Mouse (Mus musculus) embryonic facial prominence, embryonic 10.5 days (tissue): ENCODE measurements around the gene Bend5. TPM values are rescaled to one million over a fixed set of nuclear protein-coding genes. Genes with fewer than 3 reads are reported as not detected.

Experiments
- DNase-seq: peaks from one replicate; pipeline ENCODE4 v3.0.0-alpha.2; 2017; ENCODE audit warnings: low spot score
- H3K27ac ChIP-seq: fragments of 300-500 bp; sonication (generic); replicated peaks from 2 replicates; pipeline ENCODE4 v1.5.1; 2016; ENCODE audit warnings: mild to moderate bottlenecking
- H3K27me3 ChIP-seq: fragments of 300-500 bp; sonication (generic); replicated peaks from 2 replicates; pipeline ENCODE4 v1.6.1; 2016; ENCODE audit warnings: low read depth, mild to moderate bottlenecking; ENCODE audit not compliant: poor library complexity, severe bottlenecking
- H3K36me3 ChIP-seq: fragments of 300-500 bp; sonication (generic); replicated peaks from 2 replicates; pipeline ENCODE4 v1.6.1; 2016; ENCODE audit warnings: mild to moderate bottlenecking, moderate library complexity
- H3K4me1 ChIP-seq: fragments of 300-500 bp; sonication (generic); 2 replicates; pipeline ENCODE4 v1.6.1; 2016
- H3K4me3 ChIP-seq: fragments of 300-500 bp; sonication (generic); 2 replicates; pipeline ENCODE4 v1.5.1; 2016; ENCODE audit warnings: mild to moderate bottlenecking, moderate library complexity
- H3K9me3 ChIP-seq: fragments of 300-500 bp; sonication (generic); 2 replicates; pipeline ENCODE4 v1.6.1; 2016; ENCODE audit warnings: mild to moderate bottlenecking
- WGBS: fragments of 180-500 bp; shearing (Covaris S2); methylation state at CpG from one replicate; pipeline ENCODE4 v1.1.7; 2016; 5-methylcytosine and 5-hydroxymethylcytosine counted together
- polyA plus RNA-seq: library from polyadenylated mRNA; unstranded; fragments of >200 nt; fragmentation: Nextera tagmentation; extraction: Ambion mirVana; gene quantifications from 2 replicates; pipeline ENCODE4 v1.2.1, GENCODE M21; 2016

The Bend5 gene
- polyA plus RNA-seq, 1 experiment from 2014 or later, result 35.8 TPM

- no peaks in the 10 kb centered on the region for H3K27me3 ChIP-seq
- H3K36me3 ChIP-seq, result no peaks in the 10 kb centered on the region
- no peak overlapping the region for H3K27ac ChIP-seq
- no peaks in the 10 kb centered on the region for H3K9me3 ChIP-seq
- DNase-seq, result no peak
- H3K4me3 ChIP-seq, result no peak overlapping the region
- 86% methylated on average over 2 of the region's 2 CpGs for WGBS
- H3K4me1 ChIP-seq, result 0 out of 2 replicates have a peak, but pooled peaks cover 3% of the 10 kb centered on the region
These were observed 55.0 kb downstream of the Bend5 start for GRCm38 (mm10) chr4:111469847-111470246.

GRCm38 (mm10) chr4:111471726-111472125 lies 56.9 kb downstream of the Bend5 start:
- no peaks in the 10 kb centered on the region for H3K36me3 ChIP-seq
- no peak overlapping the region for H3K4me3 ChIP-seq
- DNase-seq, result no peak
- H3K9me3 ChIP-seq, result no peaks in the 10 kb centered on the region
- no peak overlapping the region for H3K27ac ChIP-seq
- 0 out of 2 replicates have a peak, but pooled peaks cover 6% of the 10 kb centered on the region for H3K4me1 ChIP-seq
- H3K27me3 ChIP-seq, result no peaks in the 10 kb centered on the region
- whole genome bisulfite sequencing, result 82% methylated on average over 3 of the region's 3 CpGs

GRCm38 (mm10) chr4:111472511-111472910 lies 57.7 kb downstream of the Bend5 start:
- 69% methylated on average over 3 of the region's 3 CpGs for WGBS

GRCm38 (mm10) chr4:111473014-111473413 lies 58.2 kb downstream of the Bend5 start:
- H3K27ac ChIP-seq, result no peak overlapping the region
- H3K36me3 ChIP-seq, result no peaks in the 10 kb centered on the region
- no peaks in the 10 kb centered on the region for H3K27me3 ChIP-seq
- 0 out of 2 replicates have a peak, but pooled peaks cover 9% of the 10 kb centered on the region for H3K4me1 ChIP-seq
- DNase-seq, result no peak
- no peak overlapping the region for H3K4me3 ChIP-seq
- no peaks in the 10 kb centered on the region for H3K9me3 ChIP-seq
- 84% methylated on average over 1 of the region's 1 CpGs for WGBS

More at GRCm38 (mm10) chr4:111472511-111472910, 57.7 kb downstream of the Bend5 start:
- DNase-seq, result no peak
- Histone ChIP-seq H3K36me3 (no peaks in the 10 kb centered on the region), H3K27ac (no peak overlapping the region), H3K27me3 (no peaks in the 10 kb centered on the region), H3K9me3 (no peaks in the 10 kb centered on the region), H3K4me3 (no peak overlapping the region), H3K4me1 (0 out of 2 replicates have a peak, but pooled peaks cover 6% of the 10 kb centered on the region)

GRCm38 (mm10) chr4:111475374-111475971 lies 60.7 kb downstream of the Bend5 start:
- no peak overlapping the region for H3K4me3 ChIP-seq
- DNase-seq, result no peak
- no peaks in the 10 kb centered on the region for H3K9me3 ChIP-seq
- peaks cover 4% of the 10 kb centered on the region; the same call in 1 of the 2 replicates for H3K27me3 ChIP-seq
- WGBS, result 70% methylated on average over 10 of the region's 10 CpGs
- H3K4me1 ChIP-seq, result 0 out of 2 replicates have a peak, but pooled peaks cover 13% of the 10 kb centered on the region
- no peak overlapping the region for H3K27ac ChIP-seq
- H3K36me3 ChIP-seq, result no peaks in the 10 kb centered on the region

GRCm38 (mm10) chr4:111477507-111477906 lies 62.7 kb downstream of the Bend5 start:
- no peaks in the 10 kb centered on the region for H3K9me3 ChIP-seq
- no peak overlapping the region for H3K4me3 ChIP-seq
- H3K4me1 ChIP-seq, result 0 out of 2 replicates have a peak, but pooled peaks cover 13% of the 10 kb centered on the region
- WGBS, result 34% methylated on average over 4 of the region's 4 CpGs
- H3K27ac ChIP-seq, result no peak overlapping the region
- peaks cover 4% of the 10 kb centered on the region; the same call in 1 of the 2 replicates for H3K27me3 ChIP-seq
- H3K36me3 ChIP-seq, result no peaks in the 10 kb centered on the region
- DNase-seq, result no peak

GRCm38 (mm10) chr4:111483499-111483898 lies 68.7 kb downstream of the Bend5 start:
- H3K27me3 ChIP-seq, result peaks cover 4% of the 10 kb centered on the region; the same call in 1 of the 2 replicates
- 90% methylated on average over 5 of the region's 5 CpGs for WGBS

GRCm38 (mm10) chr4:111485189-111485588 lies 70.4 kb downstream of the Bend5 start:
- Histone ChIP-seq H3K27ac (peak overlapping the region; percentile 5; the same call in 1 of the 2 replicates), H3K4me3 (no peak overlapping the region), H3K9me3 (no peaks in the 10 kb centered on the region), H3K27me3 (no peaks in the 10 kb centered on the region), H3K4me1 (peaks cover 30% of the 10 kb centered on the region), H3K36me3 (no peaks in the 10 kb centered on the region)
- peak; percentile 34 for DNase-seq
- 54% methylated on average over 5 of the region's 5 CpGs for WGBS

More at GRCm38 (mm10) chr4:111483499-111483898, 68.7 kb downstream of the Bend5 start:
- H3K27ac ChIP-seq, result no peak overlapping the region
- no peak for DNase-seq
- no peaks in the 10 kb centered on the region for H3K9me3 ChIP-seq
- peaks cover 30% of the 10 kb centered on the region for H3K4me1 ChIP-seq
- H3K4me3 ChIP-seq, result no peak overlapping the region
- no peaks in the 10 kb centered on the region for H3K36me3 ChIP-seq

- H3K36me3 ChIP-seq, result no peaks in the 10 kb centered on the region
- no peaks in the 10 kb centered on the region for H3K9me3 ChIP-seq
- H3K4me1 ChIP-seq, result peaks cover 30% of the 10 kb centered on the region
- no peak overlapping the region for H3K27ac ChIP-seq
- 62% methylated on average over 5 of the region's 5 CpGs for WGBS
- no peaks in the 10 kb centered on the region for H3K27me3 ChIP-seq
- no peak overlapping the region for H3K4me3 ChIP-seq
- DNase-seq, result no peak
These were observed 71.4 kb downstream of the Bend5 start for GRCm38 (mm10) chr4:111486187-111486586.

GRCm38 (mm10) chr4:111487233-111487843 lies 72.5 kb downstream of the Bend5 start:
- no peak overlapping the region for H3K4me3 ChIP-seq
- peaks cover 30% of the 10 kb centered on the region for H3K4me1 ChIP-seq
- H3K9me3 ChIP-seq, result no peaks in the 10 kb centered on the region
- no peaks in the 10 kb centered on the region for H3K27me3 ChIP-seq
- peak; percentile 48 for DNase-seq
- WGBS, result 79% methylated on average over 4 of the region's 4 CpGs
- peak overlapping the region; percentile 48 for H3K27ac ChIP-seq
- no peaks in the 10 kb centered on the region for H3K36me3 ChIP-seq

- no peak for DNase-seq
- H3K36me3 ChIP-seq, result no peaks in the 10 kb centered on the region
- WGBS, result 62% methylated on average over 5 of the region's 5 CpGs
- no peaks in the 10 kb centered on the region for H3K27me3 ChIP-seq
- no peaks in the 10 kb centered on the region for H3K9me3 ChIP-seq
- no peaks in the 10 kb centered on the region for H3K4me1 ChIP-seq
- no peak overlapping the region for H3K4me3 ChIP-seq
- H3K27ac ChIP-seq, result no peak overlapping the region
These were observed 79.1 kb downstream of the Bend5 start for GRCm38 (mm10) chr4:111493750-111494404.

- H3K27ac ChIP-seq, result no peak overlapping the region
- no peak overlapping the region for H3K4me3 ChIP-seq
- H3K4me1 ChIP-seq, result no peaks in the 10 kb centered on the region
- H3K36me3 ChIP-seq, result no peaks in the 10 kb centered on the region
- 16% methylated on average over 2 of the region's 2 CpGs for WGBS
- no peaks in the 10 kb centered on the region for H3K27me3 ChIP-seq
- no peaks in the 10 kb centered on the region for H3K9me3 ChIP-seq
- DNase-seq, result peak; percentile 74
These were observed 81.1 kb downstream of the Bend5 start for GRCm38 (mm10) chr4:111495949-111496348.
